Mouse (Mus musculus) layer of hippocampus, postnatal 36 days (tissue): Measurements from ENCODE around the gene Oat. TPM values are rescaled to one million over a fixed set of nuclear protein-coding genes. Genes with fewer than 3 reads are reported as not detected.

ENCODE experiments used
- DNase-seq, 2 experiments: peaks; one replicate each; pipeline ENCODE4 v3.0.0; 2022
- total RNA-seq, 2 experiments: library from RNA; stranded (reverse); gene quantifications; 2 replicates each; pipeline ENCODE4 v1.2.3; 2021

The Oat gene
- total RNA-seq, result 10 to 100 TPM; 89.6 to 94.9 TPM

DNA sequence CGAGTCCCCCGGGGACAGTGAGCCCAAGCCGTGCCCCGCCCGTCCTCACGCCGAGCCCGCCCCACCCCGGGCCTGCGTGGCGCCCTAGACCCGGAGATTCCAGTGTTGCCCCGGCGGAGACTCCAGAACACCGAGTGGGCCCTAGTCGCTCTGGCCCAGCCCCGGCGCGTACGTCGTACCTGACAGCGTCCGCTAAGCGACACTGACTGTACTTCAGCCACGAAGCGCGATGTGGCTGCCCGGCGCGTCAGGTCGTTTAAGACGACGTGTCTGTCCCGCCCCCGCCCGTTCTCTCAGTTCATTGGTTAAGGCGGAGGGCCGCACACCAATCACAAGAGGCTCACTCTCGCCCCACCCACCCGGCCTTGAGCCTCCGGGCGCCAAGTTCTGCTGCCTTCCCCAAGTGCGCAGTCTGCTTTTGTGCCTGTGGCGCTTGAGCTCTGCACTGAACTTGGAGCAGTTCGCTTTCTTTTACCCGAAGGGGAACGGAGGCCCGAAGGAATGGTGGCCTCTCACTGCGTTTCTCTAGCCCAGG lies at the start of gene Oat:
TSS of gene Oat (minus strand) at position 283 of the 535 bp plus-strand sequence.
- DNase-seq, result peak; percentile 91 to 92

DNA sequence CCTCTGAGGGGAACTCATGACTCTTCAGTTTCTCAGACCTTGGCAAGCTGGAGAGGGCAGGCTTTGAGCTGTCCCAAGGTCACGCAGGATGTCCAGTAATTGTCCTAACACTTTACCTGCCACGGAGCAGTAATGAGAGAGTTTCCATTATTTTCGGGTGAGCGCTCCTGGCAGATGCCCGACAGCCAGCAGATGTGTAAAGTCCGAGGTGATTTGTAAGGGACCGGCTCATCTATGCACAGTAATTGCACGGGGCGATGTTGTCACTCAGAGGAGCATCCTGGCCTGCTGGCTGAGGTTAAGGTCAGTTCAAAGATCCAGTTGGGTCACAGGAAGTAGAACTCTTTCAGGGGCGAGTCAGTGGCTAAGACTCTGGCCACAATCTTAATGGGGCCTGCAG lies 48.0 kb upstream of the Oat start:
- DNase-seq, result no peak

DNA sequence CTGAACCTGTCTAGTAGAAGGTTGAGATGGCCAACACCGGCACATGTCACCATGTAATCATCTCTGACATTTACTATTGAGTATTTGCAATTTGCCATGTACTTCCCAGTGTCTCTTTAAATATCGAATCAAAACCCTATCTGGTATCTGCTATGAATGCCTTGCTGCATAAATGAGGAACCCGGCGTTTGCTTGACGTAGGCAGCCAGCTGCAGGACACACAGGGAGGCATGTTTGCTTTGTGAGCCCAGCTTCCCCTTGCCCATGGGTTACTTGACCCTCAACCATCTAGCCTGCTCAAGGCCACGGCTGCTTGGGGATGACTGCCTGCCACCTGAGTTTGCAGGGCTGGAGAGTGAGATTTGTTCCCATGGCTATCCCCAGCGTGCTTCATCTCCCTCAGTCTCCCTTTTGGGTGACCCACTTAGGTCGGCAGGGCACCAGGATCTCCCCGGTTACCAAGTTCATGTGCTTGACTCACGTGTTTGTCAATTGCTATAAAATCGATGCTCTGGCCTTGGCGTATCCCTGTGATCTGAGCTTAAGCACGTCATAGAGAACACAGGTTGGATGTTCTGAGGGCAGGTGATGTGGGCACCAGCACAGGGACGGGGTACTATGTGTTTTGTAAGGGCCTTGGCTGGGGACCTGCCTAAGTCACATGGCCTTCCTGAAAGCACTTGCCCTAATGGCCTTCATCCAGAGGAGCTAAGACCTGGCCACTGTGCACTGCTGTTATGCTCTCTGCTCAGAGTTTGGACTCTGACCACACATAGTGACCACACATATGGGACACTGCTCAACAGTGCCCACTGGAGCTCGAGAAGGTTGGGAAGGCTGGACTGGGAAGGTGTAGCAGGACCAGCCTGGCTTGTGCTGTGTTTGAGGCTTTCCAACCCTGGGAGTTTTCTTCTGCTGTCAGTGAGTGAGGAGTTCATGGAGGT lies 44.0 kb upstream of the Oat start:
- no peak for DNase-seq

DNA sequence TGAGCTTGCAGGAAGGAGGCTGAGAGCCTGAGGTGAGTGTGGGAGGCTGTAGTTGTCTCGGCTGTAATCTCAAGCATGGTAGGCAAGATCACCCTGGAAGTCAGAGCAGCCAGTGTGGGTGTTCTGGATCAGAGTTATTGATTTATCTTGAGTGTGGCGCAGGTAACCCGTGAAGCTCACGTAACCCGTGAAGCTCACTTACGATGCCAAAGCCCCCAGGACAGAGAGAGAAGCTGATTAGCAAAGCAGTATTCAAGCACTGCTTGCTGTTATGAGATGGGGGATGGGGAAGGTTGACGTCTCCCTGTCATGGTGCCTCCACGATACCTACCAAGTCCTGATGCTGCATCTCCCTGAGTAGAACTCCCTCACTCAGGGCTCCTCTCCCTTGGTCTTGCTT lies 43.4 kb upstream of the Oat start:
- no peak for DNase-seq

DNA sequence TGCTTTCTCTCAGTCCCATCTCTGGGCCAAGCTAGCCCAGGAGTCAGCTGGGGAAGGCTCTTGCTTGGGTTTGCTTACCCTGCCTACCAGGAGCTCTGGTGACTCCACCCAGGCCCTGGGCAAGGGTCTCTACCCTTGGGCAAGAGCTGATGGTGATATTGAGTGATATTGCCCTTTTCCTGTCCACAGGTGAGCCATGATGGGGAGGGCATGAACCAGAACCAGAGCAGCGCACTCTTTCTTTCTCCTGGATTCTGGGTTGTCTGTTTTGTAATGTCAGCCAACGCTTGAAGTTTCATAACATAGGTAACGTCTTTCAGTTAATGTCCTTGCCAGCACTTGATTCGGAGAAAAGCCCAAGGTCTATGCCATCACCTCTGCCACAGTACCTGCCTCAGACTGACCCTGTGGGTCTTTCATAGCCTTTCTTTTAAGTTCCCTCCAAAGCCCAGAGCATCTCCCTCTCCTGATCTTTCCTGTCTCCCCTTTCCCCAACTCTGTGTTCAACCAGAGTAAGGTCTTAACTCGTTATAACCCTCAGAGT lies 40.9 kb upstream of the Oat start:
- no peak for DNase-seq

DNA sequence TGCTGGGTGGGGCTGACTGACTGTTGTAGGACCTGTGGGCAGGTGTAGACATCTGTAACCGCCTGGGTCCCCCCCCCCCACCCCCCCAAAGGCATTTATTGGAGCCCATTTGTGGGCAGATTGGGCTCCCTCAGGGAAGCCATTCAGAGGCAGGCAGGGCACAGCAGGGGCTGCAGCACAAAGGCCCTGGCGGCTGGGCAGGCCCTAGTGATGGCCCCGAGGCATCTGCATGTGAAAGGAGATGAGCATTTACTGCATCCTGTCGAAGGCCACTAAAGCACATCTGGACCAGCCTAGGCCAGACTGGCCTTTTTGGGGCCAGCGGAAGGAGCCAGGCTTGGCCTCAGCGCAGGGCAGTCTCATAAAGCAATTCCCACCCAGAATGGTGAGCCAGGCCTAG lies 40.2 kb upstream of the Oat start:
- no peak for DNase-seq

DNA sequence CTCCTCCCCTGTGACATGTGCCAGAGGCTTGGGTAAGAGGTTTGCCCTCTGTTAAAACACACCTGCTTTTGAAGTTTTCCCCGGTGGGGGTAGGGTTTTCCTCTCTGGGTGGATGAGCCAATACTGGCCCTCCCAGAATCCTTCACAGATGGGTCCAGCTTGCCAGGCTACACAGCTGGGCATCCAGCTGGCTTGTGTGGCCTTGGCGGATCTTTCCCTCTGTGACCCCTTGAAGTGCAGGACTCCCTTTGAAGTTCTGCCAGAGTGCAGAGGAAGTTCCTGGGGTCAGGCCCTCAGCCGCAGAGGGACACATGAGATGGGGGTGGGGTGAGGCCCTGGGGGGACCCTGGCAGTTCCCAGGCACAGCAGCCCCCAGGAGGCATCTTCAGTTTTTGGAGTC lies 39.1 kb upstream of the Oat start:
- DNase-seq, result no peak

DNA sequence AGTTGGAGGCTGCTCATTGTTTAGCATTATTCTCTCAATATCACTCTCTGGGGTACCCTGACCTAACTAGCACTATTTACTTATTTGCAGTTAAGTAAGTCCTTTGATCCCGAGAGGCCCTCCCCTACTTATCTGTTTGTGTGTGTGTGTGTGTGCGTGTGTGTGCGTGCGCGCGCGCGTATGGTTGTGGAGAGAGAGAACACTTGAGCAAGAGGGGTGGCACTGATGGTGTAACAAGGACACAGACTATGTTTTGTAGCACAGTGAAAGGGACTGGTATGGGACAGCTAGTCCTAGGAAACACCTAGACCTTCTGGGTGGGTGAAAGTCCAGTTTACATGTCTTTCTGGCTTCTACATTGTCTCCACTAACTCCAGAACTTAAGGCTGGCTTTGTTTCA lies 35.3 kb upstream of the Oat start:
- DNase-seq, result no peak

DNA sequence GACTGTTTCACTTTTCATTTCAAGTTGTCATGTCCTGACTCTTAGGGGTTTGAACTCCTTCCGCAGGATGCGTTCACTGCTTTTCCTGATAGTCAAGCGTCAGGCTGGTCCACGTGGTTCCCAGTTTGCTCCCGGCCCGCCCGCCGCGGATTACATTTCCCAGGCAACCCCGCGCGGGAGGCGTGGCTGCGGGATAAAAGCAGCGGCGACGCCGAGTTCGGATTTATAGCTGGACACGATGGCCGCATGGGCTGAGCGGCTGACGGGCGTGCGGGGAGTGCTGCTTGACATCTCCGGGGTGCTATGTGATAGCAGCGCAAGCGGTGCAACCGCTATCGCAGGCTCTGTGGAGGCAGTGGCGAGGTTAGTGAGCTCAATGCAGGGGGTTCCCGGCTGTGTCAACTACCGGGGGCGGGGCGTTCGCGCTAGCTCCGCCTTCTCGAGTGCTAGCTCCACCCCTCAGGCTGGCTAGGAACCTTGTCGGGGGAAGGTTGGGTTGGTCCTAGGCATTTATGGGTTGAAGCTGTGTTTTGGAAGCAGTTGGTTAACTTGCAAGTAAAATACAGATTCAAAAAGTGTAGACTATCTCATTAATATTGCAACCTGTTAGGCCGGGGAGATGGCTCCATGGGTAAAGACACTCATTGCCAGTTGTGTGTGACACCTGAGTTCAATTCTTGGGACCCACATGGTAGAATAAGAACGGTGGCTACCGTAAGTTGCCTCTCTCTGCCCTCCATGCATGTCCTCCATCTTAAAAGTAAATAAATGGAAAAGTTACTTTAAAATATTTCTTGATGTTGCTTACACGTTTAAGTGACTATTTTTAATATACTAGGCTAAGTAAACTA lies 34.5 kb upstream of the Oat start, which contains the start of gene Lhpp:
TSS of gene Lhpp (plus strand) at position 171 of the 851 bp plus-strand sequence.
- peak; percentile 77 to 84 for DNase-seq

DNA sequence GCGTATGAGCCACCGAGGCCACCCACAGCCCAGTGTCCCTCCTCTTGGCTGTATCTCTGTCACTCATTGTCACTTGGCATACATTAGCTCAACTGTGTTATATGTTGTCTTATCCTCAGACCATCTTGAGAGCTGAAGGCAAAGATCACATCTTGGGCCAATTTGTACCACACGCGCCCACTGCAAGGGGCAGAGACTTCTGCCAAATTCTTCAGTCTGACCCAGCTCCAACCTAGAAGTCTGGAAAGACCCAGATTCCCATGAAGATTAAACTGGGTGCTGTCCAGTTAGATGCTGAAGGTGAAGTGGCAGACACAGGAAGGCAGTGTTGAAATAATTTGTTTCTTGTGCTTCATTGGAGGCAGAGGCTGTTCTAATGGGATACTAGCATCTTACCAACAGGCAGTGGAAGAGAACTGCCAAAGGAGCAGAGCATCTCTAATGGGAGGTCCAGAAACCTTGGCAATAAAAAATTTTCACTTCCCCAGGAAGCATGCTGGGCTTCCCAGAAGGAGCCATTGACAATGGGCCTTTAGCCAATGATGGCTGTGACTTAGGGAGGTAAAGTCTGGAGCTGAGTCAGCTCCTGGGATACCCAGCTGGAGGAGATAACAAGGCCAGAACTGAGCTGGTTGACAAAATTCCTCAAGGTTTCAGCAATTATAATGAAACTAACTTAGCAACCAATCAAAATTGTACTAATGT lies 32.3 kb upstream of the Oat start:
- no peak for DNase-seq

DNA sequence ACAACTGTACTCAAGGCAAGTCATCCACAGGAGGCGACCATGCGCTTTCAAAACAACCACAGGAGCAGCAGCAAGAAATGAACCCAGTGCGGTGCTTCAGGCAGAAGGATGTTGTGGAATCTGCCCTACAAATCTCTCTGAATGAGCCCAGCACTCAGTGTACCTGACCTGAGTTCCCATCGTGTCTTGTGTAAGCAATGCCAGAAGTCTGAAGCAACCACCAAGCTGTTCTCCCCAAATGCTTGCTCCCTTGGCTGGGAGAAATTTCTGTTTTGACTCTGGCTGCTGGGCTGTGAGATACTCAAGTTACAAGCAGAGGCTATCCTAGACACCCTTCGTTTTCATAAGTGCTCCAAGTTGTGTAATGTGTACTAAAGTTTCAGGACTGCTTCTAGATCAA lies 29.5 kb upstream of the Oat start:
- DNase-seq, result no peak

DNA sequence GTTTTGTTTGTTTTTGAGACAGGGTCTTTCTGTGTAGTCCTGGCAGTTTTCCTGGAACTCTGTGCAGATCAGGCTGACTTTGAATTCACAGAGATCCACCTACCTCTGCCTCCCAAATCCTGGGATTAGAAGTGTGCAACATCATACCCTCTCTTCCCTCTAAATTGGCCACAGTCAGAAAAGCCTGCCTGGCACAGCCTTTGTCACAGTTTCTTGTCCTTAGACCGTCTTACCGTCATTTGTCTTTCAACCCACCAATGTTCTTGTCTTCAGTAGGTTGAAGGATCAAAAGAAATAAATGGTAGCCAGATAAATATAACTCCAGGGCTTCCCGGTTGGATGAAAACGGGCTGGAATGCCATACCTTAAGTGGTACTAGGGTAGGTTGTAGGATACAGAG lies 28.5 kb upstream of the Oat start:
- no peak for DNase-seq

DNA sequence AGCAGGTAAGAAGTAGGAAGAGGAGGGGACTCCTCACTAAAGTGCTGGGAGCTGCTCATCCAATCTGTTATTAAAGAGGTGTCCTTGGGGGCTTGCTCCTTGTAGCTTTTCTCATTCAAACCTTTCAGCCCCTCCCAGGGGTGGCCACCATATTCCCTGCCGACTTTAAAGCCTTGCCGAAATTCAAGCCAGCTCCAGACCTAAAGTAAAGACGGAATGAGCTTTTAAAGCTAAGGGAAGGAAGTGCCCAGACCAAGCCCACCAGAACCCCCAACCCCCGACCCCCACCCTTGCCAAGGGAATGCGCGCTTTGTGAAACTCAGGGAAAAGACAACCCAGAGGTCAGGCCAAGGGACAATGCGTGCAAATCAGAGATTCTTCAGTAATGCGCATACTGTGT lies 24.7 kb upstream of the Oat start:
- DNase-seq, result no peak

DNA sequence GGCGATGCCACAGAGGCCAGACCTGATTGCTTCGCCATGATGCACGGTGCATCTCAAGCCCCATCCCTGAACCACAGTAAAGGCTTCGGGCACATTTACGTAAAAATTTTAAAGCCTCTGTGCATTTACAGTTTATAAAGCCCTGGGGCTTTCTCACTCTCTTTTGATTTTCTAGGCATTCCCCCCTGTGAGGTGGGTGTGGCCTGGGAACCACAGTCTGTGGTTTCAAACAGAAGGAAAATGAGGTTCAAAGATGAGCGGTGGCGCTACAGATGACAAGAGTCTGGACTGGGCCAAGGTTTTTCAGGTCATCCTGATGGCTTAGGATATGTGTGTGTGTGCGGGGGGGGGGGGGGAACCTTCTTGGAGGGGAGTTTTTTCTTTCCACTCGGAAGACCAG lies 23.8 kb upstream of the Oat start:
- no peak for DNase-seq

DNA sequence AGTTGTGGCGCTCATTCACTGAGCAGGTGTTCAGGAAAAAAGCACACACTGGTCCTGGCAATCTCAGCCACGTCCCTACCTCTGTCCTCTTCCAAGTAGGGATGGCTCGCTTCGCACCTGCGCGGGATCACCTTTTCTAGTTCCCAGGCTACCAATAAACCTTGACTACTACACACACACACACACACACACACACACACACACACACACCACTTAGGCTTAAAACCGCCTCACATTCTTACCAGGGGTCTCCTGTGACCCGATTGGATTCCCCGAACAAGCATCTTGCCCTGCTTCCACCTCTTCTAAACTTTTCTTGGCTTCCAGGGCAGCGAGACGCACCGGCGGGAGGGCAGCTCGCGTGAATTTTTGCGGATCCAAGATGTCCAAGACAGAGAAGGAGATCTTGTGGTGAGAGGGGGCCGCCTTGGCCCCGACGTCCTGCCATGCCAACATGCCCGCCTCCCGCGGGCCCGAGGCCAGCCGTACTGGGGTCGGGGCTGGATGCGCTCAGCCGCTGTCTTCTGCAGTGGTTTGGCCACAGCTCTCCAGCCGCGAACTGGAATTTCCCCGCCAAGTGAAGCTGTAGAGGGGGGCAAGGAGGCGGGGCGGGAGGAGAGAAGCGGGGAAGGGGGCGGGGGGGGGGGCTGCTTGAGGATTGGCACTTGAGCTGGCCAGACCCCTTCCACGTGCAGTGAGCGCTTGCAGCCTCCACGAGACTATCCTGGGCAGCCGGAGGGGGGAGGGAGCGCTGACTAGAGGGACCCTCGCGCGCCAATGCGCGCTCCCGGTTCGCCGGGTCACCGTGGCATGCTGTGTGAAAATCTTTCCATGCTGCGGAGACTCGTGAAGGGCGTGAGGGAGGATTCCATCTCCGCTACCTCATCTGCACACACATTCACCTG lies 23.1 kb upstream of the Oat start, which contains the start of gene Nkx1-2:
TSS of gene Nkx1-2 (minus strand) at position 567 of the 905 bp plus-strand sequence.
- DNase-seq, result no peak

DNA sequence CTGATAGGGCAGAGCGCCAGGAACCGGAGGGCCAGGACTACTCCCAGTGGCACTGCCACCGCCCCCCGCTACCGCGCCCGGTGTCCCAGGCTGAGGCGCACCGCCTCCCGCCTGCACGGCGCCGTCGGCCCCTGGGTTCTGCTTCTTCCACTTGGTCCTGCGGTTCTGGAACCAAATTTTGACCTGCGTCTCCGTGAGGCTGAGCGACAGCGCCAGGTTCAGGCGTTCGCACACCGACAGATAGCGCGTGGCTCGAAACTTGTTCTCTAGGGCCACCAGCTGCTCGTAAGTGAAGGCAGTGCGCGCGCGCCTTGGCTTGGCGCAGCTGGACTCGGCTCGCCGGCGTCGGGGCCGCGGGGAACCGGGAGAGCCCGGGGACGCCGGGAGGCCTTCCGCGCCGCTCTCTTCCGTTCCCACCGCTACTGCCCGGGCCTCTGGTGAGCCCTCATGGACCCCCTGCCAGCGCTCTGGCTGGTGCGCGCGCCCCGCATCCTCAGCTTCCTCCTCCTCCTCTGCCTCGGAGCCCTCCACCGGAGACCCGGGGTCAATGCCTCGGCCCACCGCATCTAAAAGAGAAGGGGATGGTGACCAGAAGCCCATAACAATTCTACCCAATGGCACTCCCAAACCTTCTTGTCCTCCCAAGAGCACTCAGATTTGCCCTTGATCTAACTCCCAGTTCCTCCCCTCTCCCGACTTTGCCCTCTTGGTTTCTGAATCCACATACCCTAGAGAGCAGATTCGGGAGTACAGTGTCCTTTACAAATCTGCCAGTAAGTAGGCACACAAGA lies 21.2 kb upstream of the Oat start:
- no peak for DNase-seq

DNA sequence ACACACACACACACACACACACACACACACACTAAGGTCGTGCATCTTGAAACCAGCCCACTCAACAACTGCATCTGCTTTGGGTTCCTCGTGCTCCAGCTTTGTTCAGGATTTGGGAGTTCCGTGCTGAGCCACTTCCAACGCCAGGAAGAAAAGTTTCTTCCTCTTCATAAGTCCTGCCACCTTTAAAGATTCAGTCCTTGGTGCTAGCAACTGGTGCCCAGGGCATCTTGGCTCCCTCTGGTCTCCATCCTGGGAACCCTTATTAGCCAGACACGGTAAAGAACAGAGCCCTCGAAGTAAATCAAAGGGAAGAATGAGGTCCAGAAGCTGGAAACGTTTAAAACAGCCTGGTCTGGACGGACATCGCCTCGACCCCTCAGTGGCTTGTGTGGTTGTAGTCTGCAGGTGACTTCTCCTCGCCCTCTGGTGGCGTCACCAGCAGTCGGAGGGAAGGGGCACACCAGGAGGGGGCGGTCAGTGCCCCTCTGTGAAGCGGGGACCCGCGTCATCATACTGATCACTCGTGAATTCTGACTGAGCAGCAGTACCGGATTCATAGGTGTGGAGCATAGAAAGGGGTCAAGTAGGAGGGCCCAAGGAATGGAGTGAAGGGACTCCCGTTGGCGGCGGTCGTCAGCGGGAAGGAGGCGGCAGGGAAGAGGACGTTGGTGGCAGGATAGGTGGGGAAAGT lies 20.5 kb upstream of the Oat start:
- DNase-seq, result no peak

DNA sequence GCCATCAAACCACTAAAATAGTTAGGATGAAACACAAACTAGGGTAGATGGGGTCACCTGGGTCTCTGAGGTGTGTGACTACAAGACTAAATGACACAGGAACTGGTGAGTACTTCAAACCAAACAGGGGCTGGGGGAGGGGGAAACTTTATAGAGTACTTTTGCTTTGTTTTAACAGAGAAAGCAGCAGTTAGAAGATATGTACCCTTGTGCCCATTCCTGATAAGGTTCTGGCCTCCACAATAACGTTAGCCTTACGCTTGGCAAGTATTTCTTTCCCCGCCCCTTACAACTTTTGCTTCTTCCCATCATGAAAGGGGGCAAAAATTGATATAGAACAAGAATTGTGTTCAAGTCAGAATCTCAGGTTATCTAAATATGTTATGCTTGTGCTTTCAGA lies 19.6 kb upstream of the Oat start:
- DNase-seq, result no peak

DNA sequence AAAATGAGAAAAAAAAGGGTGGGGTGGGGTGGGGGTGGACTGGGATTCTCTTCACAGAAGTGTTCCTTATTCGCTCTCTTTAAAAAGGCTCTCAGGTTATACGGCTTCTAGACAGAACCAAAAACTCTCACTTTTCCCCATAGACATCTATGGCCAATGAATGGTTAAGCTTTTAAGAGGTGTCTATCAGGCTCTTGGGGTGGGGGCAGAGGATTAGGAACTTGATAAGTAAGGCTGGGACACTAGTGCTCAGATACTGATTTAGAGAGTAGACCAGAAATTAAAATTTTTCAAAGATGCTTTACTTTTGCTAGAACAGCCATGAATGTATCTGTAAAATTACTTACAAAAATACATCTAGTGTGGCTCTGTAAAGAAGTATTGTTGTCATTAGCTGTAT lies 18.1 kb upstream of the Oat start:
- DNase-seq, result no peak

DNA sequence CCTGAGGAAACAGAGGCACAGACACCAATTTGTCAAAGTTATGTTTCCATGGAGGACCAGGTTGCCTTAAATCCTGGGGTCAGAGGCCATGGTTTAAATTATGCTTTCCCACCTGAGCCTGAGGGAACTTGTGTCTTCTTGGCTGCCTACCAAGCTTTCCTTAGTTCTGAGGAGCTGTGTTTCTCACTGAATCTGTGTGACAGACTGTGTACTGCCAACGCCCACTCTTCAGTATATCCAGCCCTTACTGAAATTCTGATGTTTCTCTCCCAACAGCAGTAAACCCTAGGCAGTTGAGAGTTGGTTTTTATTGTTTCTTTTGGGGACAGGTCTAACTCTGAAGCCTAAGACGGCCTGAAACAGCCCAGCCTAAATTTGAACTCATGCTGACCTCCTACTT lies 17.6 kb upstream of the Oat start:
- no peak for DNase-seq
